In genomic region chr13:83608851-83609516, GRCm38 (mm10) we compare ENCODE assay signal across 10 mouse cellular contexts.
DNase-seq lines count a peak whose midpoint lies in the region; ATAC-seq and TF ChIP-seq lines count a peak whose summit lies in the region.
"Had no signal": no experiment of that assay in that cellular context is flagged by ENCODE, and none has a peak within 500 bp of the region (broad histone marks: within the 10 kb centered on the region; RNA-seq: fewer than 3 reads in every experiment).

No protein-coding gene starts in this region.

- 57% methylated on average over 3 of the region's 3 CpGs for whole genome bisulfite sequencing in forebrain, postnatal 0 days

- H3K9ac ChIP-seq in forebrain, postnatal 0 days, result no peak overlapping the region
- H3K9ac ChIP-seq: hindbrain, embryonic 13.5 days had no signal

- H3K27me3 ChIP-seq in forebrain, postnatal 0 days (ENCODE audit: insufficient read depth, low read length), result no peaks in the 10 kb centered on the region
- H3K27me3 ChIP-seq: hindbrain, embryonic 13.5 days had no signal

- H3K4me2 ChIP-seq in forebrain, postnatal 0 days (ENCODE audit: low read depth), result no peak overlapping the region
- H3K4me2 ChIP-seq: hindbrain, embryonic 13.5 days had no signal

- no peaks in the 10 kb centered on the region for H3K9me3 ChIP-seq in forebrain, postnatal 0 days (ENCODE audit: low read length)
- H3K9me3 ChIP-seq: hindbrain, embryonic 13.5 days had no signal

- peaks cover 11% of the 10 kb centered on the region for H3K4me1 ChIP-seq in forebrain, postnatal 0 days (ENCODE audit: insufficient read depth)

- ATAC-seq in megakaryocyte, adult 5-6 weeks (ENCODE audit: poor library complexity, severe bottlenecking), result peak; percentile 82
- no peak for ATAC-seq in erythroid progenitor cell, adult 5-6 weeks (replicated peaks; ENCODE audit: low FRiP score, poor library complexity, severe bottlenecking)
- no peak for ATAC-seq in forebrain, postnatal 0 days
- ATAC-seq: Patski had no signal

- H3K4me3 ChIP-seq in forebrain, postnatal 0 days (ENCODE audit: low read depth, low read length), result no peak overlapping the region
- H3K4me3 ChIP-seq: hindbrain, embryonic 13.5 days had no signal

- DNase-seq in kidney, adult 9 months, result peak; percentile 27
- DNase-seq in kidney, adult 18-20 months, result no peak
- peak; percentile 10 for DNase-seq in thymus, postnatal 14 days
- no peak for DNase-seq in thymus, postnatal 4 days
- no peak for DNase-seq in urinary bladder, postnatal 4 days (ENCODE audit: low spot score in 2 of 2)
- DNase-seq in forebrain, postnatal 0 days, result no peak

- H3K27ac ChIP-seq in forebrain, postnatal 0 days (ENCODE audit: low read depth, low read length), result no peak overlapping the region
- H3K27ac ChIP-seq: hindbrain, embryonic 13.5 days had no signal

- no peaks in the 10 kb centered on the region for H3K36me3 ChIP-seq in forebrain, postnatal 0 days (ENCODE audit: insufficient read depth)
- H3K36me3 ChIP-seq: hindbrain, embryonic 13.5 days had no signal

- TF ChIP-seq CTCF in forebrain, postnatal 0 days (IDR thresholded peaks at IDR 0.05; ENCODE audit: low read depth), result no peak

Comparison
In these comparisons a context has a peak if more than half of its experiments do, and no peak if none do; other contexts are left out.
1. DNase-seq: peak in kidney, adult 9 months (single experiment) and thymus, postnatal 14 days (single experiment); none in kidney, adult 18-20 months (single experiment), thymus, postnatal 4 days (single experiment), urinary bladder, postnatal 4 days (0 of 2) and forebrain, postnatal 0 days (single experiment).